Mouse (Mus musculus) bone marrow, adult 2 months (tissue): ENCODE results near the gene Kras. TPM values are rescaled to one million over a fixed set of nuclear protein-coding genes. Genes with fewer than 3 reads are reported as not detected.

Source experiments
- H3K27ac ChIP-seq: fragments of 200-500 bp; 2 replicates; pipeline ENCODE4 v1.5.1; 2012; ENCODE audit warnings: low read depth, mild to moderate bottlenecking, control low read depth, inconsistent platforms, low read length; ENCODE audit not compliant: control insufficient read depth, poor library complexity, insufficient read depth
- H3K4me1 ChIP-seq: fragments of 200-500 bp; 2 replicates; pipeline ENCODE4 v1.6.1; 2011; ENCODE audit warnings: low read length; ENCODE audit not compliant: control insufficient read depth, insufficient read depth
- H3K4me3 ChIP-seq: fragments of 200-500 bp; replicated peaks from 2 replicates; pipeline ENCODE3; 2011; ENCODE audit warnings: mild to moderate bottlenecking, low read depth, low read length, control low read depth; ENCODE audit not compliant: control insufficient read depth
- CTCF ChIP-seq: fragments of 200-500 bp; IDR thresholded peaks from 2 replicates; pipeline ENCODE4 v1.5.1; 2011; ENCODE audit warnings: low read length, control low read depth; ENCODE audit not compliant: control insufficient read depth, insufficient read depth
- POLR2A ChIP-seq: fragments of 200-500 bp; IDR thresholded peaks from 2 replicates; pipeline ENCODE4 v1.6.1; 2011; ENCODE audit warnings: low read depth, mild to moderate bottlenecking, control low read depth, low read length, borderline replicate concordance; ENCODE audit not compliant: control insufficient read depth
- WGBS: fragments of 180-500 bp; shearing (Covaris S2); methylation state at CpG from one replicate; pipeline ENCODE4 v1.1.7; 2018; 5-methylcytosine and 5-hydroxymethylcytosine counted together
- polyA plus RNA-seq: library from polyadenylated mRNA; stranded (reverse); fragments of >200 nt; gene quantifications from 2 replicates; pipeline ENCODE4 v1.2.4, GENCODE M21; 2011; ENCODE audit warnings: low replicate concordance; ENCODE audit not compliant: missing spikeins, insufficient read depth, insufficient read length

Gene Kras
- polyA plus RNA-seq, 1 experiment: 37.4 TPM

GRCm38 (mm10) chr6:145187093-145188088 is 62.6 kb downstream of the Kras start:
- 51% methylated on average over 27 of the region's 27 CpGs for WGBS
- no peak for TF ChIP-seq CTCF
- TF ChIP-seq POLR2A: no peak
- Histone ChIP-seq H3K4me1 (no peaks in the 10 kb centered on the region; the same call in 1 of the 2 replicates), H3K27ac (no peak overlapping the region), H3K4me3 (peak overlapping the region; percentile 62)

GRCm38 (mm10) chr6:145186096-145186495 is 63.9 kb downstream of the Kras start:
- Histone ChIP-seq H3K4me3 (no peak overlapping the region), H3K4me1 (no peaks in the 10 kb centered on the region; the same call in 1 of the 2 replicates), H3K27ac (no peak overlapping the region)
- WGBS: 89% methylated on average over 1 of the region's 1 CpGs
- TF ChIP-seq CTCF (no peak), POLR2A (no peak)

- WGBS: 68% methylated on average over 8 of the region's 8 CpGs
- Histone ChIP-seq H3K27ac (no peak overlapping the region), H3K4me1 (no peaks in the 10 kb centered on the region), H3K4me3 (no peak overlapping the region)
- TF ChIP-seq CTCF: no peak
- no peak for TF ChIP-seq POLR2A
Observed at GRCm38 (mm10) chr6:145182044-145182443, 68.0 kb downstream of the Kras start.

- H3K27ac ChIP-seq: no peak overlapping the region
- TF ChIP-seq CTCF: peak; percentile 60
- TF ChIP-seq POLR2A: no peak
- WGBS: 41% methylated on average over 6 of the region's 6 CpGs
- H3K4me3 ChIP-seq: no peak overlapping the region
- H3K4me1 ChIP-seq: no peaks in the 10 kb centered on the region
Observed at GRCm38 (mm10) chr6:145179665-145180064, 70.4 kb downstream of the Kras start.

GRCm38 (mm10) chr6:145176474-145176873 is 73.6 kb downstream of the Kras start:
- Histone ChIP-seq H3K4me1 (no peaks in the 10 kb centered on the region), H3K27ac (no peak overlapping the region), H3K4me3 (no peak overlapping the region)
- WGBS: 86% methylated on average over 10 of the region's 10 CpGs
- TF ChIP-seq CTCF (no peak), POLR2A (no peak)

- Histone ChIP-seq H3K27ac (no peak overlapping the region), H3K4me3 (no peak overlapping the region), H3K4me1 (no peaks in the 10 kb centered on the region)
- TF ChIP-seq CTCF: no peak
- no peak for TF ChIP-seq POLR2A
- WGBS: 79% methylated on average over 9 of the region's 9 CpGs
Observed at GRCm38 (mm10) chr6:145175571-145175981, 74.5 kb downstream of the Kras start.

GRCm38 (mm10) chr6:145173781-145174191 is 76.3 kb downstream of the Kras start:
- H3K27ac ChIP-seq: no peak overlapping the region
- H3K4me1 ChIP-seq: no peaks in the 10 kb centered on the region
- TF ChIP-seq CTCF: no peak
- TF ChIP-seq POLR2A: no peak
- no peak overlapping the region for H3K4me3 ChIP-seq
- WGBS: 83% methylated on average over 11 of the region's 11 CpGs

- Histone ChIP-seq H3K4me1 (no peaks in the 10 kb centered on the region), H3K27ac (no peak overlapping the region), H3K4me3 (no peak overlapping the region)
- WGBS: 93% methylated on average over 14 of the region's 14 CpGs
- TF ChIP-seq CTCF (no peak), POLR2A (no peak)
Observed at GRCm38 (mm10) chr6:145171892-145172606, 78.0 kb downstream of the Kras start.

Other genes with a start within 250 kb of the Kras start
- gene Bcat1, start 174.1 kb downstream of the Kras start, polyA plus RNA-seq: 1.9 and 20.3 TPM in 2 replicates
- 98.9 and 193 TPM in 2 replicates for gene Lrmp, start 134.6 kb downstream of the Kras start, polyA plus RNA-seq
- 1.3 and 2.3 TPM in 2 replicates for gene Casc1, start 39.2 kb downstream of the Kras start, polyA plus RNA-seq
- 4.6 and 17.9 TPM in 2 replicates for gene Etfrf1, start 39.1 kb downstream of the Kras start, polyA plus RNA-seq